Mouse (Mus musculus): ENCODE measurements around the gene Iscu. TPM values are rescaled to one million over a fixed set of nuclear protein-coding genes. Genes with fewer than 3 reads are reported as not detected.

Gene Iscu
- polyA plus RNA-seq, 1 experiment from 2014 or later, result 76.9 TPM

GRCm38 (mm10) chr5:113748556-113749331 is 23.8 kb upstream of the Iscu start:
- H3K36me3 ChIP-seq (ENCODE audit: control insufficient read depth, insufficient read depth), result peaks cover 73% of the 10 kb centered on the region
- no peak overlapping the region for H3K9ac ChIP-seq (replicated peaks; ENCODE audit: low read depth, low read length)
- no peak overlapping the region for H3K4me2 ChIP-seq (ENCODE audit: low read length)
- 95% methylated on average over 13 of the region's 13 CpGs for WGBS
- no peak for ATAC-seq
- no peaks in the 10 kb centered on the region for H3K4me1 ChIP-seq (replicated peaks; ENCODE audit: control insufficient read depth, insufficient read depth, low read length)
- H3K9me3 ChIP-seq (ENCODE audit: control insufficient read depth, low read length), result no peaks in the 10 kb centered on the region
- H3K4me3 ChIP-seq (replicated peaks; ENCODE audit: low read length), result no peak overlapping the region
- no peaks in the 10 kb centered on the region for H3K27me3 ChIP-seq (replicated peaks; ENCODE audit: control insufficient read depth, insufficient read depth, low read length)
- no peak overlapping the region for H3K27ac ChIP-seq (ENCODE audit: low read length)

GRCm38 (mm10) chr5:113751521-113752157 is 20.9 kb upstream of the Iscu start:
- Histone ChIP-seq H3K9me3 (ENCODE audit: control insufficient read depth, low read length) (no peaks in the 10 kb centered on the region), H3K4me1 (replicated peaks; ENCODE audit: control insufficient read depth, insufficient read depth, low read length) (no peaks in the 10 kb centered on the region), H3K36me3 (ENCODE audit: control insufficient read depth, insufficient read depth) (peaks cover 58% of the 10 kb centered on the region), H3K27ac (ENCODE audit: low read length) (no peak overlapping the region), H3K9ac (replicated peaks; ENCODE audit: low read depth, low read length) (no peak overlapping the region), H3K27me3 (replicated peaks; ENCODE audit: control insufficient read depth, insufficient read depth, low read length) (no peaks in the 10 kb centered on the region), H3K4me2 (ENCODE audit: low read length) (no peak overlapping the region), H3K4me3 (replicated peaks; ENCODE audit: low read length) (no peak overlapping the region)
- 89% methylated on average over 9 of the region's 9 CpGs for WGBS
- ATAC-seq, result no peak

GRCm38 (mm10) chr5:113755347-113756030 is 17.1 kb upstream of the Iscu start:
- WGBS, result 90% methylated on average over 15 of the region's 15 CpGs

GRCm38 (mm10) chr5:113761585-113761984 is 11.0 kb upstream of the Iscu start:
- H3K9me3 ChIP-seq (ENCODE audit: control insufficient read depth, low read length), result no peaks in the 10 kb centered on the region
- WGBS, result 94% methylated on average over 2 of the region's 2 CpGs
- no peak overlapping the region for H3K4me3 ChIP-seq (replicated peaks; ENCODE audit: low read length)
- peaks cover 23% of the 10 kb centered on the region for H3K36me3 ChIP-seq (ENCODE audit: control insufficient read depth, insufficient read depth)
- ATAC-seq, result no peak
- H3K27me3 ChIP-seq (replicated peaks; ENCODE audit: control insufficient read depth, insufficient read depth, low read length), result no peaks in the 10 kb centered on the region
- no peak overlapping the region for H3K27ac ChIP-seq (ENCODE audit: low read length)
- H3K9ac ChIP-seq (replicated peaks; ENCODE audit: low read depth, low read length), result no peak overlapping the region
- H3K4me1 ChIP-seq (replicated peaks; ENCODE audit: control insufficient read depth, insufficient read depth, low read length), result no peaks in the 10 kb centered on the region
- no peak overlapping the region for H3K4me2 ChIP-seq (ENCODE audit: low read length)

More at GRCm38 (mm10) chr5:113755347-113756030, 17.1 kb upstream of the Iscu start:
- Histone ChIP-seq H3K4me1 (replicated peaks; ENCODE audit: control insufficient read depth, insufficient read depth, low read length) (no peaks in the 10 kb centered on the region), H3K4me2 (ENCODE audit: low read length) (no peak overlapping the region), H3K4me3 (replicated peaks; ENCODE audit: low read length) (no peak overlapping the region), H3K9me3 (ENCODE audit: control insufficient read depth, low read length) (no peaks in the 10 kb centered on the region), H3K27me3 (replicated peaks; ENCODE audit: control insufficient read depth, insufficient read depth, low read length) (no peaks in the 10 kb centered on the region), H3K27ac (ENCODE audit: low read length) (no peak overlapping the region), H3K36me3 (ENCODE audit: control insufficient read depth, insufficient read depth) (peaks cover 53% of the 10 kb centered on the region), H3K9ac (replicated peaks; ENCODE audit: low read depth, low read length) (no peak overlapping the region)
- no peak for ATAC-seq

GRCm38 (mm10) chr5:113764426-113764825 is 8.1 kb upstream of the Iscu start:
- no peak for ATAC-seq
- Histone ChIP-seq H3K27ac (ENCODE audit: low read length) (no peak overlapping the region), H3K4me1 (replicated peaks; ENCODE audit: control insufficient read depth, insufficient read depth, low read length) (peaks cover 2% of the 10 kb centered on the region), H3K27me3 (replicated peaks; ENCODE audit: control insufficient read depth, insufficient read depth, low read length) (no peaks in the 10 kb centered on the region), H3K4me3 (replicated peaks; ENCODE audit: low read length) (no peak overlapping the region), H3K9ac (replicated peaks; ENCODE audit: low read depth, low read length) (no peak overlapping the region), H3K9me3 (ENCODE audit: control insufficient read depth, low read length) (no peaks in the 10 kb centered on the region), H3K36me3 (ENCODE audit: control insufficient read depth, insufficient read depth) (peaks cover 8% of the 10 kb centered on the region), H3K4me2 (ENCODE audit: low read length) (no peak overlapping the region)
- WGBS, result 93% methylated on average over 7 of the region's 7 CpGs

- Histone ChIP-seq H3K4me2 (ENCODE audit: low read length) (no peak overlapping the region), H3K4me1 (replicated peaks; ENCODE audit: control insufficient read depth, insufficient read depth, low read length) (peaks cover 15% of the 10 kb centered on the region), H3K9me3 (ENCODE audit: control insufficient read depth, low read length) (no peaks in the 10 kb centered on the region), H3K36me3 (ENCODE audit: control insufficient read depth, insufficient read depth) (peaks cover 3% of the 10 kb centered on the region; the same call in 1 of the 2 replicates), H3K27ac (ENCODE audit: low read length) (no peak overlapping the region), H3K27me3 (replicated peaks; ENCODE audit: control insufficient read depth, insufficient read depth, low read length) (no peaks in the 10 kb centered on the region), H3K4me3 (replicated peaks; ENCODE audit: low read length) (no peak overlapping the region), H3K9ac (replicated peaks; ENCODE audit: low read depth, low read length) (no peak overlapping the region)
- 94% methylated on average over 13 of the region's 13 CpGs for WGBS
- ATAC-seq, result no peak
Observed at GRCm38 (mm10) chr5:113765641-113766526, 6.7 kb upstream of the Iscu start.

GRCm38 (mm10) chr5:113768806-113769205 is 3.7 kb upstream of the Iscu start:
- Histone ChIP-seq H3K4me1 (replicated peaks; ENCODE audit: control insufficient read depth, insufficient read depth, low read length) (peaks cover 24% of the 10 kb centered on the region), H3K4me2 (ENCODE audit: low read length) (no peak overlapping the region), H3K27me3 (replicated peaks; ENCODE audit: control insufficient read depth, insufficient read depth, low read length) (no peaks in the 10 kb centered on the region), H3K4me3 (replicated peaks; ENCODE audit: low read length) (no peak overlapping the region), H3K9me3 (ENCODE audit: control insufficient read depth, low read length) (no peaks in the 10 kb centered on the region), H3K36me3 (ENCODE audit: control insufficient read depth, insufficient read depth) (no peaks in the 10 kb centered on the region; the same call in 1 of the 2 replicates), H3K9ac (replicated peaks; ENCODE audit: low read depth, low read length) (no peak overlapping the region), H3K27ac (ENCODE audit: low read length) (no peak overlapping the region)
- no peak for ATAC-seq
- 94% methylated on average over 8 of the region's 8 CpGs for WGBS

- H3K4me2 ChIP-seq (ENCODE audit: low read length), result peak overlapping the region; percentile 66
- peaks cover 26% of the 10 kb centered on the region for H3K4me1 ChIP-seq (replicated peaks; ENCODE audit: control insufficient read depth, insufficient read depth, low read length)
- peak overlapping the region; percentile 100 for H3K4me3 ChIP-seq (replicated peaks; ENCODE audit: low read length)
- under 1% methylated on average over 90 of the region's 97 CpGs for WGBS
- H3K27me3 ChIP-seq (replicated peaks; ENCODE audit: control insufficient read depth, insufficient read depth, low read length), result no peaks in the 10 kb centered on the region
- peak; percentile 81 for ATAC-seq
- peak overlapping the region; percentile 89 for H3K9ac ChIP-seq (replicated peaks; ENCODE audit: low read depth, low read length)
- no peaks in the 10 kb centered on the region for H3K9me3 ChIP-seq (ENCODE audit: control insufficient read depth, low read length)
- peaks cover 4% of the 10 kb centered on the region; the same call in 1 of the 2 replicates for H3K36me3 ChIP-seq (ENCODE audit: control insufficient read depth, insufficient read depth)
- peak overlapping the region; percentile 99 for H3K27ac ChIP-seq (ENCODE audit: low read length)
Observed at GRCm38 (mm10) chr5:113771213-113772162, 1.1 kb upstream of the Iscu start.
